Mouse (Mus musculus) heart, embryonic 14.5 days (tissue): ENCODE results near the gene Scai. TPM values are rescaled to one million over a fixed set of nuclear protein-coding genes. Genes with fewer than 3 reads are reported as not detected.
"Not testable (repeated sequence)": the region's sequence is repeated elsewhere in the genome, so short reads cannot be mapped to it uniquely, and the experiment has no call there.

Experiments
- ATAC-seq: fragments of 200-750 bp; cut with Nextera tagmentation; 2 replicates; pipeline ENCODE4 v1.8.0; 2017; ENCODE audit warnings: low read depth, moderate TSS enrichment; ENCODE audit not compliant: insufficient number of reproducible peaks, insufficient read depth, low FRiP score
- H3K27ac ChIP-seq, 2 experiments: fragments of 200-500 bp in 1 of 2; fragments of 300-500 bp in 1 of 2; sonication (generic) in 1 of 2; replicated peaks in 1 of 2; 2 replicates each; pipeline ENCODE4 v1.5.1; 2012 to 2014; ENCODE audit warnings: low read depth in 2 of 2, low read length in 2 of 2, control low read depth in 1 of 2, mild to moderate bottlenecking in 1 of 2, mixed read lengths in 1 of 2; ENCODE audit not compliant: control insufficient read depth in 1 of 2, insufficient read depth in 1 of 2
- H3K27me3 ChIP-seq: fragments of 300-500 bp; sonication (generic); 2 replicates; pipeline ENCODE4 v1.6.1; 2014; ENCODE audit warnings: mild to moderate bottlenecking, low read length, control low read depth; ENCODE audit not compliant: control insufficient read depth, insufficient read depth
- H3K36me3 ChIP-seq: fragments of 300-500 bp; sonication (generic); 2 replicates; pipeline ENCODE4 v1.6.1; 2014; ENCODE audit warnings: mild to moderate bottlenecking, control low read depth, low read length, mixed read lengths; ENCODE audit not compliant: control insufficient read depth, insufficient read depth
- H3K4me1 ChIP-seq, 2 experiments: fragments of 200-500 bp in 1 of 2; fragments of 300-500 bp in 1 of 2; sonication (generic) in 1 of 2; 2 replicates each; pipeline ENCODE4 v1.6.1; 2012 to 2014; ENCODE audit warnings: low read length in 2 of 2, control low read depth in 1 of 2, mixed read lengths in 1 of 2; ENCODE audit not compliant: control insufficient read depth in 2 of 2, insufficient read depth in 2 of 2
- H3K4me2 ChIP-seq: fragments of 300-500 bp; sonication (generic); 2 replicates; pipeline ENCODE4 v1.6.1; 2014; ENCODE audit warnings: mild to moderate bottlenecking, low read length
- H3K4me3 ChIP-seq, 2 experiments: fragments of 200-500 bp in 1 of 2; fragments of 300-500 bp in 1 of 2; sonication (generic) in 1 of 2; 2 replicates each; pipeline ENCODE4 v1.5.1; 2012 to 2014; ENCODE audit warnings: low read length in 2 of 2, mild to moderate bottlenecking in 2 of 2, control low read depth in 1 of 2, low read depth in 1 of 2, moderate library complexity in 1 of 2; ENCODE audit not compliant: control insufficient read depth in 1 of 2, insufficient read depth in 1 of 2
- H3K9ac ChIP-seq: fragments of 300-500 bp; sonication (generic); 2 replicates; pipeline ENCODE4 v1.6.1; 2014; ENCODE audit warnings: mild to moderate bottlenecking, low read length
- H3K9me3 ChIP-seq: fragments of 300-500 bp; sonication (generic); 2 replicates; pipeline ENCODE4 v1.6.1; 2016; ENCODE audit warnings: low read length, control low read depth; ENCODE audit not compliant: control insufficient read depth
- WGBS: fragments of 180-500 bp; shearing (Covaris S2); extraction: QIAGEN DNeasy Blood & Tissue Kit; methylation state at CpG from one replicate; pipeline ENCODE4 v1.1.7; 2014; 5-methylcytosine and 5-hydroxymethylcytosine counted together
- polyA plus RNA-seq: library from polyadenylated mRNA; unstranded; fragments of >200 nt; fragmentation: Nextera tagmentation; extraction: Ambion mirVana; gene quantifications from 2 replicates; pipeline ENCODE4 v1.2.1, GENCODE M21; 2014

Scai gene
- 5.1 and 6.7 TPM in 2 replicates for polyA plus RNA-seq

DNA sequence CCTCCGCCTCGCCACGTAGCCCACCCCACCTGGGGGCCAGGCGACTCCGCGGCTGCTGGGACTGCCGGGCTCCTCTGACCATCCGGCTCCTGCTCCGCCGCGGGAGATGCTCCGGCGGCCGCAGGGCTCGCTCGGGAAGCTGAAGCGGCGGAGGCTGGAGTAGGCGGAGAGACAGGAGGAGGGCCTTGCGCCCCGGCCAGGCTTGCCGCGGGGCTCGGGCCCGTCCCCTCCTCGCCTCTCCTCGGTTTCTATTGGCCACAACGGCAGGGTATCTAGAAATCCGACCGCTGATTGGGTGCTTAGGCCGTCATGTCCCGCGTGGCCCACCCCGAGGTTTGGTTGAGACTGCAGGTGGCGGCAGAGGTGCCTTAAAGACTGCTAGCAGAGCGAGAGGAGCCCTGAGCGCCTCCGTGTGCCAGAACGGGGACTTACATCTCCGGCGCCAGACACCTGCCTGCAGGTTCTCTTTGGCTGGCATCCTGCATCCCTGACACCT lies at the start of gene Scai:
TSS of gene Scai (minus strand) at position 174 of the 496 bp plus-strand sequence.
- H3K36me3 ChIP-seq = 0 out of 2 replicates have a peak, but pooled peaks cover 11% of the 10 kb centered on the region

DNA sequence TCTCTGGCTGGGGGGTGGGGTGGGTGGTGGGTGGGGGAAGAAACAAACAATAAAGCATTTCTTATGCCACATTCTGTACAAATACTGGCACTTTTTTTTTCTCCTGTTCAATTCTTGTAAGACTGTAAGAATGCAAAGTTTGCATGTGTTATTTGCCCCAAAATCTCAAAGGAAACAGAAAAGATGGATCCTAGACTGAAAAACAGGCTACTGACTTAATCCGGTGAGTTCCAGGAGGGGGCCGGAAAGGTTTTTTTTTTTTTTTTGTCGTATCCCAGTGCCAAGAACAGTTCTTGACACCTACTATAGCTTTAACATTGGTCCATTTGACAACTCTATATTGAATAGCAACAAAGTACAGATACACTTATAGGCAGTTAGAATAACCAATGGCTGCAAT lies 36.2 kb upstream of the Scai start:
- Histone ChIP-seq H3K27me3 (no peaks in the 10 kb centered on the region), H3K4me1 (peaks cover 0 to 17% of the 10 kb centered on the region in 2 experiments; a peak in 3 of 4 replicates), H3K4me3 (peak overlapping the region; percentile 80 to 90; a peak in 3 of 4 replicates), H3K9ac (peak overlapping the region; percentile 59; the same call in 1 of the 2 replicates), H3K36me3 (no peaks in the 10 kb centered on the region), H3K27ac (peak overlapping the region in 1 of 2 experiments; percentile 95; a peak in 2 of 4 replicates), H3K9me3 (no peaks in the 10 kb centered on the region), H3K4me2 (peak overlapping the region; percentile 62)
- no peak for ATAC-seq
- WGBS = 33% methylated on average over 3 of the region's 3 CpGs

More for the DNA sequence above, at the start of gene Scai:
- H3K9me3 ChIP-seq = no peaks in the 10 kb centered on the region
- WGBS = under 1% methylated on average over 38 of the region's 41 CpGs
- peak within 1 kb of the TSS; percentile 75 to 88 for H3K4me3 ChIP-seq
- peak; percentile 99 for ATAC-seq
- no peaks in the 10 kb centered on the region for H3K27me3 ChIP-seq
- peak within 1 kb of the TSS; percentile 87 for H3K4me2 ChIP-seq
- peak within 1 kb of the TSS; percentile 83 for H3K9ac ChIP-seq
- peak within 1 kb of the TSS; percentile 80 to 92 for H3K27ac ChIP-seq
- peaks cover 0 to 11% of the 10 kb centered on the region in 2 experiments; a peak in 3 of 4 replicates for H3K4me1 ChIP-seq

GRCm38 (mm10) chr2:39226019-39226640 lies 35.6 kb upstream of the Scai start, which contains the start of gene Ppp6c:
Ppp6c (minus strand) TSS chr2:39226451.
- ATAC-seq = peak; percentile 97
- under 1% methylated on average over 39 of the region's 56 CpGs for WGBS

DNA sequence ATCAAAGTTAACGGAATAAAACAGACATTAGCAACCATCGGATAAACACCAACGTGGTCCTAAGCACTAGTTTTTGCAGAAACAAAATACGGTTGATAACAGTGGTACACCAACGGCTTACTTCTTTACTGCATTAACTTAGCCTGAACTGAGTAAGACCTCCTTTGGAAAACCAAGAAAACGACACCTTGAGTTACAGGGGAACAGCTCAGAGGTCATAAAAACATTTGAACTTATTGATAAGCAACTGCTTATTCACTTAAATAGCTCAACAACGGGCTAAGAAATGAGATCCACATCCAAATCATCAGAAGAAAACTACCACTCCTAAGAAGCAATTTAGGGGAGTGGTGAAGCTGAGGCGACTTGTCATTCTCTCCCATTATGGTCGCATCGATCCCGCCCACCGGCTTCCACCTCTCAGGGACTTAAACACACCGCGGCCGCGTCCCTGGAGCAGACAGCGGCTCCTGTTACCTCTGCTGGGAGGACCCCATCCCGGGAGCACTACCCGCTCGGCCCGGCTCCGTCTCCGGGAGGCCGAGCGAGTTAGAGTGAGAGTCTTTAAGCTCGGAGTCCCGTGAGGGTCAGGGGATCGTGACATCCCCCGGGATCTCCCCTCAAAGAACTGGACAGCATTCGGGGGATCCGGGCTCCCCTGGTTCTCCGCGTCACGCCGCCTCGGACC lies 34.9 kb upstream of the Scai start:
- not testable (repeated sequence) for H3K36me3 ChIP-seq

More at GRCm38 (mm10) chr2:39226019-39226640, 35.6 kb upstream of the Scai start, which contains the start of gene Ppp6c:
- no peaks in the 10 kb centered on the region for H3K9me3 ChIP-seq
- H3K4me2 ChIP-seq = peak within 1 kb of the TSS; percentile 81
- peak within 1 kb of the TSS; percentile 95 for H3K27ac ChIP-seq
- peak within 1 kb of the TSS; percentile 80 to 90 for H3K4me3 ChIP-seq
- no peaks in the 10 kb centered on the region for H3K27me3 ChIP-seq
- H3K9ac ChIP-seq = peak within 1 kb of the TSS; percentile 90
- peaks cover 0 to 17% of the 10 kb centered on the region in 2 experiments; a peak in 3 of 4 replicates for H3K4me1 ChIP-seq
- no peaks in the 10 kb centered on the region for H3K36me3 ChIP-seq

GRCm38 (mm10) chr2:39224621-39225020 lies 34.1 kb upstream of the Scai start:
- H3K27me3 ChIP-seq = no peaks in the 10 kb centered on the region
- H3K9ac ChIP-seq = no peak overlapping the region
- H3K4me3 ChIP-seq = peak overlapping the region in 1 of 2 experiments; percentile 80; a peak in 3 of 4 replicates
- no peak for ATAC-seq
- no peaks in the 10 kb centered on the region for H3K36me3 ChIP-seq
- H3K27ac ChIP-seq = no peak overlapping the region
- H3K4me1 ChIP-seq = peaks cover 0 to 17% of the 10 kb centered on the region in 2 experiments; a peak in 3 of 4 replicates
- peak overlapping the region; percentile 81 for H3K4me2 ChIP-seq
- no peaks in the 10 kb centered on the region for H3K9me3 ChIP-seq

More for the DNA sequence above, 34.9 kb upstream of the Scai start:
- peak overlapping the region; percentile 90 for H3K9ac ChIP-seq
- H3K4me1 ChIP-seq = peaks cover 0 to 17% of the 10 kb centered on the region in 2 experiments; a peak in 3 of 4 replicates
- not testable (repeated sequence) for H3K27me3 ChIP-seq, H3K9me3 ChIP-seq
- peak; percentile 35 for ATAC-seq
- H3K4me3 ChIP-seq = peak overlapping the region; percentile 80 to 90
- 6% methylated on average over 18 of the region's 36 CpGs for WGBS
- peak overlapping the region; percentile 95 for H3K27ac ChIP-seq
- peak overlapping the region; percentile 81 for H3K4me2 ChIP-seq

DNA sequence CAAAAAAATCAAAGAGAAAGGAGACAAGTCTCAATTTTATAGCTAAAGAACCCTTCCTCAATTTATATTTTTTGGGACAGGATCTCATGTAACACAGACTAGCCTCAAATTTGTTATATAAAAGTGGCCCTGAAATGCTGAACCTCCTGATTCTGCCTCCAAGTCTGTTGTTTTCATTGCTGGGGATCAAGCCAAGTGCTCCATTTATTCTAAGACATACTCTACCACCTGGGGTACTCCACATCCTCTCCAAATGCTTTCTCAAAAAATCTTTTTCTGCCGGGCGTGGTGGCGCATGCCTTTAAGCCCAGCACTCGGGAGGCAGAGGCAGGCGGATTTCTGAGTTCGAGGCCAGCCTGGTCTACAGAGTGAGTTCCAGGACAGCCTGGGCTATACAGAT lies 29.5 kb upstream of the Scai start:
- Histone ChIP-seq H3K4me2 (no peak overlapping the region), H3K27ac (no peak overlapping the region), H3K27me3 (no peaks in the 10 kb centered on the region), H3K36me3 (no peaks in the 10 kb centered on the region), H3K9me3 (no peaks in the 10 kb centered on the region), H3K4me3 (no peak overlapping the region), H3K9ac (no peak overlapping the region), H3K4me1 (peaks cover 0 to 16% of the 10 kb centered on the region in 2 experiments; a peak in 3 of 4 replicates)
- WGBS = 97% methylated on average over 6 of the region's 6 CpGs
- ATAC-seq = no peak

DNA sequence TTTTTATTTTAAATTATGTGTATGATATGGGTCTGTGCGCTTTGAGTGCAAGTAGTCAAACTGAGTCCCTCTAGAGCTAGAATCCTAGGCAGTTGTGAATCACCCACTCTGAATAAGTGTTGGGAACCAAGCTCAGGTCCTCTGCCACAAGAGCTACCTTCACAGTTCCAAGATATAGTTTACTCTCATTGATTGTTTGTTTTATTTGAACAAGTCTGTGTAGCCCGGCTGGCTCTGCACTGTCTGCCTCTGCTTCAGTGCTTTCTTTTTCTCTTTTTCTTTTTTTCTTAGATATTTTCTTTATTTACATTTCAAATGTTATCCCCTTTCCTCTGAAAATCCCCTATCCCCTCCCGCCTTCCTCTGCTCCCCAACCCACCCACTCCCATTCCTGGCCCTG lies 28.5 kb upstream of the Scai start:
- WGBS = 83% methylated on average over 3 of the region's 3 CpGs
- Histone ChIP-seq H3K4me2 (no peak overlapping the region), H3K27ac (no peak overlapping the region), H3K4me3 (no peak overlapping the region), H3K27me3 (no peaks in the 10 kb centered on the region), H3K9me3 (no peaks in the 10 kb centered on the region), H3K9ac (no peak overlapping the region), H3K4me1 (peaks cover 0 to 10% of the 10 kb centered on the region in 2 experiments; a peak in 2 of 4 replicates), H3K36me3 (no peaks in the 10 kb centered on the region)
- no peak for ATAC-seq
